Mouse (Mus musculus) MEL (cell line): ENCODE measurements around the gene Grrp1. TPM values are rescaled to one million over a fixed set of nuclear protein-coding genes. Genes with fewer than 3 reads are reported as not detected.
A peak's percentile ranks its signal among the peaks of the same experiment; 100 is the strongest.

Source experiments
- DNase-seq: peaks from one replicate; pipeline ENCODE4 v3.0.0; 2011; ENCODE audit warnings: low read depth, low spot score
- H3K27ac ChIP-seq: 2 replicates; pipeline ENCODE4 v1.5.1; 2012; ENCODE audit warnings: low read depth, mild to moderate bottlenecking, control low read depth, low read length, moderate library complexity; ENCODE audit not compliant: control insufficient read depth
- H3K27me3 ChIP-seq, 2 experiments: fragments of 150-350 bp in 1 of 2; sonication (generic) in 1 of 2; 2 replicates each; pipeline ENCODE4 v1.6.1; 2012; ENCODE audit warnings: low read length in 2 of 2, mild to moderate bottlenecking in 2 of 2, improper control_type of control experiment in 1 of 2, moderate library complexity in 1 of 2; ENCODE audit not compliant: insufficient read depth in 2 of 2, control insufficient read depth in 1 of 2
- H3K36me3 ChIP-seq, 2 experiments: 2 replicates each; pipeline ENCODE4 v1.6.1; 2012 to 2014; ENCODE audit warnings: low read length in 2 of 2, improper control_type of control experiment in 1 of 2, inconsistent platforms in 1 of 2, mild to moderate bottlenecking in 1 of 2; ENCODE audit not compliant: insufficient read depth in 2 of 2, control insufficient read depth in 1 of 2
- H3K4me1 ChIP-seq, 2 experiments: fragments of 150-350 bp in 1 of 2; sonication (generic) in 1 of 2; 2 replicates each; pipeline ENCODE4 v1.6.1; 2012; ENCODE audit warnings: low read length in 2 of 2, improper control_type of control experiment in 1 of 2, mild to moderate bottlenecking in 1 of 2; ENCODE audit not compliant: insufficient read depth in 2 of 2, control insufficient read depth in 1 of 2
- H3K4me3 ChIP-seq, 2 experiments: fragments of 150-350 bp in 1 of 2; sonication (generic) in 1 of 2; 2 replicates each; pipeline ENCODE4 v1.5.1; 2012; ENCODE audit warnings: low read depth in 2 of 2, low read length in 2 of 2, mild to moderate bottlenecking in 2 of 2, moderate library complexity in 2 of 2, control low read depth in 1 of 2, improper control_type of control experiment in 1 of 2; ENCODE audit not compliant: control insufficient read depth in 1 of 2, insufficient read depth in 1 of 2
- H3K79me2 ChIP-seq: 2 replicates; pipeline ENCODE4 v1.6.1; 2012; ENCODE audit warnings: mild to moderate bottlenecking, low read length, moderate library complexity; ENCODE audit not compliant: control insufficient read depth, poor library complexity, insufficient read depth
- H3K9ac ChIP-seq: 2 replicates; pipeline ENCODE4 v1.6.1; 2012; ENCODE audit warnings: low read depth, mild to moderate bottlenecking, control low read depth, low read length, moderate library complexity; ENCODE audit not compliant: control insufficient read depth, poor library complexity, severe bottlenecking
- H3K9me3 ChIP-seq: fragments of 150-350 bp; sonication (generic); replicated peaks from 2 replicates; pipeline ENCODE4 v1.6.1; 2012; ENCODE audit warnings: mild to moderate bottlenecking, low read length, improper control_type of control experiment, moderate library complexity; ENCODE audit not compliant: insufficient read depth
- CTCF ChIP-seq, 3 experiments: IDR thresholded peaks in 2 of 3; conservative IDR thresholded peaks in 1 of 3; 2 replicates each; pipeline ENCODE4 v1.5.1; 2011 to 2012; ENCODE audit warnings: low read length in 3 of 3, low read depth in 2 of 3, mild to moderate bottlenecking in 2 of 3, improper control_type of control experiment in 1 of 3, inconsistent platforms in 1 of 3, mixed read lengths in 1 of 3, moderate library complexity in 1 of 3; ENCODE audit not compliant: control insufficient read depth in 1 of 3, insufficient read depth in 1 of 3, poor library complexity in 1 of 3, severe bottlenecking in 1 of 3
- E2F4 ChIP-seq: IDR thresholded peaks from 2 replicates; pipeline ENCODE4 v1.6.1; 2011; ENCODE audit warnings: low read depth, low read length, improper control_type of control experiment, borderline replicate concordance
- GABPA ChIP-seq: IDR thresholded peaks from 2 replicates; pipeline ENCODE4 v1.6.1; 2012; ENCODE audit warnings: low read depth, mild to moderate bottlenecking, inconsistent platforms, low read length, improper control_type of control experiment, moderate library complexity
- GATA1 ChIP-seq: IDR thresholded peaks from 2 replicates; pipeline ENCODE4 v1.6.1; 2011; ENCODE audit warnings: low read depth, low read length, improper control_type of control experiment
- MAFK ChIP-seq: IDR thresholded peaks from 2 replicates; pipeline ENCODE4 v1.6.1; 2011; ENCODE audit warnings: low read depth, mild to moderate bottlenecking, low read length, improper control_type of control experiment, borderline replicate concordance
- MAX ChIP-seq: IDR thresholded peaks from 2 replicates; pipeline ENCODE4 v1.6.1; 2011; ENCODE audit warnings: low read length, improper control_type of control experiment
- MAZ ChIP-seq: IDR thresholded peaks from 2 replicates; pipeline ENCODE4 v1.6.1; 2012; ENCODE audit warnings: low read depth, mild to moderate bottlenecking, inconsistent platforms, low read length, improper control_type of control experiment
- NRF1 ChIP-seq: IDR thresholded peaks from 2 replicates; pipeline ENCODE4 v1.6.1; 2014; ENCODE audit warnings: low read depth, mild to moderate bottlenecking, inconsistent platforms, low read length, improper control_type of control experiment, moderate library complexity; ENCODE audit not compliant: poor library complexity, insufficient read depth, severe bottlenecking
- RAD21 ChIP-seq: IDR thresholded peaks from 2 replicates; pipeline ENCODE4 v1.6.1; 2011; ENCODE audit warnings: mild to moderate bottlenecking, low read depth, low read length, improper control_type of control experiment
- RCOR1 ChIP-seq: IDR thresholded peaks from 2 replicates; pipeline ENCODE4 v1.6.1; 2012; ENCODE audit warnings: low read depth, mild to moderate bottlenecking, inconsistent platforms, low read length, improper control_type of control experiment
- SIN3A ChIP-seq: IDR thresholded peaks from 2 replicates; pipeline ENCODE4 v1.6.1; 2012; ENCODE audit warnings: low read length, improper control_type of control experiment, inconsistent platforms
- SMC3 ChIP-seq: IDR thresholded peaks from 2 replicates; pipeline ENCODE4 v1.6.1; 2011; ENCODE audit warnings: low read depth, low read length, improper control_type of control experiment
- TBP ChIP-seq: IDR thresholded peaks from 2 replicates; pipeline ENCODE4 v1.8.0; 2011; ENCODE audit warnings: low read depth, low read length, improper control_type of control experiment
- ZC3H11A ChIP-seq: IDR thresholded peaks from 2 replicates; pipeline ENCODE4 v1.6.1; 2012; ENCODE audit warnings: low read depth, mild to moderate bottlenecking, inconsistent platforms, low read length, improper control_type of control experiment
- ZKSCAN1 ChIP-seq: IDR thresholded peaks from 2 replicates; pipeline ENCODE4 v1.6.1; 2012; ENCODE audit warnings: low read depth, mild to moderate bottlenecking, inconsistent platforms, low read length, improper control_type of control experiment, moderate library complexity
- ZMIZ1 ChIP-seq: IDR thresholded peaks from 2 replicates; pipeline ENCODE4 v1.6.1; 2012; ENCODE audit warnings: low read depth, mild to moderate bottlenecking, inconsistent platforms, low read length, improper control_type of control experiment, moderate library complexity
- polyA plus RNA-seq, 2 experiments: library from polyadenylated mRNA; stranded (reverse) in 1 of 2; unstranded in 1 of 2; fragments of >175 nt in 1 of 2; fragments of >200 nt in 1 of 2; gene quantifications; 2 replicates each; pipeline versions ENCODE4 v1.2.1 to v1.2.4; 2012; ENCODE audit warnings: low replicate concordance in 2 of 2, low read depth in 1 of 2; ENCODE audit not compliant: insufficient read length in 2 of 2, insufficient read depth in 1 of 2, missing spikeins in 1 of 2
- total RNA-seq: library from RNA; depleted of rRNA; stranded (reverse); fragments of 300-350 nt; gene quantifications from 2 replicates; pipeline ENCODE4 v1.2.3, GENCODE M21; 2012

The Grrp1 gene
- total and polyA plus RNA-seq, 3 experiments: not detected

- H3K27ac ChIP-seq: no peak overlapping the region
- H3K79me2 ChIP-seq: no peaks in the 10 kb centered on the region
- TF ChIP-seq RCOR1 (no peak), NRF1 (no peak), RAD21 (no peak), SIN3A (no peak), CTCF (IDR thresholded peaks at IDR 0.05 in 2 of 3, conservative IDR thresholded peaks at IDR 0.05 in 1 of 3; ENCODE audit: control insufficient read depth in 1 of 3, insufficient read depth in 1 of 3, low read depth in 2 of 3, low read length in 3 of 3, poor library complexity in 1 of 3, severe bottlenecking in 1 of 3) (no peak), ZKSCAN1 (no peak), MAZ (no peak)
- no peaks in the 10 kb centered on the region for H3K4me1 ChIP-seq
- no peak overlapping the region for H3K9ac ChIP-seq
- DNase-seq: no peak
- no peaks in the 10 kb centered on the region for H3K36me3 ChIP-seq
- no peaks in the 10 kb centered on the region for H3K9me3 ChIP-seq
- H3K27me3 ChIP-seq: no peaks in the 10 kb centered on the region
- H3K4me3 ChIP-seq: no peak overlapping the region
Measured at GRCm38 (mm10) chr4:134265860-134266585, 12.1 kb upstream of the Grrp1 start.

GRCm38 (mm10) chr4:134263191-134263590, 9.3 kb upstream of the Grrp1 start:
- DNase-seq: peak; percentile 50

GRCm38 (mm10) chr4:134258354-134258753, 4.4 kb upstream of the Grrp1 start:
- no peak for TF ChIP-seq TBP
- no peak for TF ChIP-seq ZMIZ1
- TF ChIP-seq MAX: no peak
- no peak for TF ChIP-seq SIN3A
- TF ChIP-seq ZKSCAN1: no peak
- no peak for TF ChIP-seq MAFK
- TF ChIP-seq E2F4: no peak
- H3K27me3 ChIP-seq: no peaks in the 10 kb centered on the region
- H3K79me2 ChIP-seq: no peaks in the 10 kb centered on the region
- no peaks in the 10 kb centered on the region for H3K9me3 ChIP-seq
- no peak overlapping the region for H3K4me3 ChIP-seq
- no peak overlapping the region for H3K27ac ChIP-seq
- no peaks in the 10 kb centered on the region for H3K36me3 ChIP-seq
- H3K9ac ChIP-seq: no peak overlapping the region
- H3K4me1 ChIP-seq: no peaks in the 10 kb centered on the region
- DNase-seq: no peak

More at GRCm38 (mm10) chr4:134263191-134263590, 9.3 kb upstream of the Grrp1 start:
- Histone ChIP-seq H3K4me3 (no peak overlapping the region), H3K79me2 (no peaks in the 10 kb centered on the region), H3K27me3 (no peaks in the 10 kb centered on the region), H3K9me3 (no peaks in the 10 kb centered on the region), H3K27ac (no peak overlapping the region), H3K4me1 (no peaks in the 10 kb centered on the region), H3K9ac (no peak overlapping the region), H3K36me3 (no peaks in the 10 kb centered on the region)
- TF ChIP-seq GATA1: no peak
- peak; percentile 52 for TF ChIP-seq RAD21
- TF ChIP-seq GABPA: no peak
- peak; percentile 75 for TF ChIP-seq SMC3
- TF ChIP-seq ZC3H11A: peak; percentile 44
- peak; percentile 69 to 82 (median 72) for TF ChIP-seq CTCF (IDR thresholded peaks at IDR 0.05 in 2 of 3, conservative IDR thresholded peaks at IDR 0.05 in 1 of 3; ENCODE audit: control insufficient read depth in 1 of 3, insufficient read depth in 1 of 3, low read depth in 2 of 3, low read length in 3 of 3, poor library complexity in 1 of 3, severe bottlenecking in 1 of 3)
- no peak for TF ChIP-seq MAFK
